Mouse (Mus musculus) erythroblast, adult 5-6 weeks (primary cell): Measurements from ENCODE around the gene Fibp. TPM values are rescaled to one million over a fixed set of nuclear protein-coding genes. Genes with fewer than 3 reads are reported as not detected.
"Not testable (repeated sequence)": the region's sequence is repeated elsewhere in the genome, so short reads cannot be mapped to it uniquely, and the experiment has no call there.

Source experiments
- ATAC-seq: replicated peaks from 2 replicates; pipeline ENCODE4 v1.8.0; 2016; ENCODE audit warnings: moderate number of reproducible peaks, mild to moderate bottlenecking, moderate TSS enrichment, inconsistent platforms; ENCODE audit not compliant: poor library complexity, low FRiP score, severe bottlenecking
- total RNA-seq, 2 experiments: library from RNA; stranded (forward) in 1 of 2; stranded (reverse) in 1 of 2; fragments of 150-400 nt in 1 of 2; fragments of 200-764, 138-1000 nt in 1 of 2; gene quantifications; 2 replicates each; pipeline versions ENCODE4 v1.2.3 to v1.2.4; 2015 to 2017; ENCODE audit warnings: low replicate concordance in 2 of 2

Gene Fibp
- total RNA-seq, 2 experiments from 2014 or later: 15.2 to 17.6 TPM

DNA sequence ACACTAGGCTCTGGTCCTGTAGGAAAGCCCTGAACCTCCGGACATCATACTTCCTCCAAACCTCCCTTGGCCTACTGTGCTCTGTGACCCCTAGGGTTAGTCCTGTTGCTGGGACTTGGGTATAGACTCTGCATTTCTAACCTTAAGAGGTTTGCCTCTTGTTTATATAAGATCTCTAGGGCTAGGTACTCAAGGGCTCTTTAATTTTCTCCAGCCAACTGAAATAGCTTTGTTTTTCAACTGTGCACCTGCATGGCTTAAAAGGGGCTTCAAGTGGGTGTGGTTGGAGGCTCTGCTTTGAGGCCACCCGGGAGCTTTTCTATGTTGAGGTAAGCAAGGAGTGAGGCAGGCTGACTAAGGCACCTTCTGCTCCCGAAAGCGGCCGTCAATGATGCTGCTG, 24.1 kb downstream of the Fibp start:
- no peak for ATAC-seq

DNA sequence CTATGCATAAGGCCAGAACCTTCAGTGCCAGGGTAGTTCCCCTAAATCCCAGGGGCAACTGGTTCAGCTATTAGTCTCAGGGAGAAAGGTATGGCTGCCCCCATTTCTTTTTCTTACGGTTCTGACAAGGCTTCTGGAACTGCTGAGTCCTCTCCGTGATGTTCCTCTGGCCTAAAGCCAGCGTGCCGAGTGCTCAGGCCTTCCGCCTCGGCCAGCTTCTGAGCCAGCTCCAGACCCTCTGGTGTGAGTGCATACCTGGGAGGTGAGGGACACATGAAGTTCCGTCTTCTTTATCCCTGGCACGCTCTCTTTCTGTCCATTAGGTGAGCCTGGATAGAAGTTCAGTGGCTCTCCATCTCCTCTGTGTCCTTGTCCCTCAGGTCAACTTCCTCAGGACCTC, 25.0 kb downstream of the Fibp start:
- no peak for ATAC-seq

DNA sequence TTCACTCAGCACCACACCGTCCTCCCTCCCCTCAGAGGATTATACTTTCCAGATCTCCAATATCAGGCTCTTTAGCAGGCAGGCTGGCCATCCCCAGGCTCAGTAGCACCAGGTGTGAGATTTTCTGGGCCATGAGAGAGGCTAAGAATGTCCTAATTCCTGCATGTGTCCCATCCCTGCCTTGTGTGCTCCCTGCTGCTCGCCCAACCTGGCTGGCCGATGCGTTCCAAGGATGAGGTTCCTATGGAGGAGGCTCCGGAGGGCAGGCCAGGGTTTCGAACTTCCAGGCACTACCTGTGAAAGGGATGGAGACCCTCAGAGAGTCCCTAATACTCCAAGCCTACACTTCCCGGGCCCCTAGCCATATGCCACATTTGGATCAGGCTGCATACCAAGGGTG, 25.4 kb downstream of the Fibp start:
- ATAC-seq: no peak

DNA sequence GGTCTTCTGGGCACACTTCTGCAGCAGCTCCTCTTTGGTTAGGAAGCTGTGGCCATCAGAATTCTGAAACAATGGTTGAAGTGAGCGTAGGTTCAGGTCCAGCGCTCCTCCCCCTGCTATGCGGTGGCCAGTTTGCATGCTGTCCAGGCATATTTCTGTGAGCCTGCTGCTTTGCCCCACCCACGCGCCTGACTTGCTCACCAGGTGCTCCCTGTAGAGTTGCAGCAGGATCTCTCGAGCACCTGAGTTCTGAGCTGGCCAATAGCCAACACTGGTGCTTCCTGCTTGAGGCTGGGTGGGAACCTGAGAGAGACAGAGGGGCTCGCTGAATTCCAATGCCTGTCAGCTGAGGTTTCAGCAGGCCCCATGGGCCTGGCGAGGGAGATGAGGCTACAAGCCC, 25.9 kb downstream of the Fibp start:
- ATAC-seq: no peak

GRCm38 (mm10) chr19:5486771-5487170, 26.4 kb downstream of the Fibp start:
- ATAC-seq: no peak

DNA sequence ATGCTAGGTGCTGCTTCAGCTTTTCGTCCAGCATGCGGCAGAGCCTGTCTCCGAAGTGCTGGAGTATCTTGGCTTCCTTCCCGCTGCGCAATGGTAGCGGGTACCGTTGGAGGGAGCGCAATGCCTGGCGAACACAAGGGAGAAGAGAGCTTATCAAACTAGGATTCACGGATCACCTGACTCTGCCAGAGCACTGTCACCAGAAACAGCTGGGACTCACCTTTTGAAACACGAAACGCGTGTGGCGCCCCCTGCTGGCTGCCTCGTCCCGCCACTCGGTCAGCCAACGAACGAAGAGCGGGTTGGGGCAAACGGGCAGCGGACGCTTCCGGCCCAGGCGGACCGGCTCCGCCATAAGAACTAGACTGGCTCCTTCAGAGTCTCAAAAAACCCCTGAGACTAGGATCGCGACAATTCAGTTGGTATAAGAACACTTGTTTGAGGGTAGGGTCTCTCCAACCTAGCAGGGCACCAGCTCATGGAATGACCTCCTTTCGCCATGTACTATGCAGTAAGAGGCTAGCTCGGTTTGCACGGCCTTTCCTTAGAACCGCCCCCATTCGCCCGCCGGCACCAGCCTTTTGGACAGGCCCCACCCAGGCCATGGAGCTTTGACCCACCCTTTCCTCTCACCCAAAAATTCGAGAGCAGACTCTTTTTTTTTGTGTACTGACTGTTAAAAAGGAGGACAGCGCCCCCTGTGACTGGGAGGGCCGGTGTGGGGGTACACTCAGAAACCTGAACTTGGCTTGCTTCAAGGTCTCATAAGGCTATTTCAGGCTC, 27.5 kb downstream of the Fibp start, which contains the start of gene Mus81:
Mus81 (minus strand) TSS at position 635 of the 783 bp plus-strand sequence.
- peak; percentile 47 for ATAC-seq

DNA sequence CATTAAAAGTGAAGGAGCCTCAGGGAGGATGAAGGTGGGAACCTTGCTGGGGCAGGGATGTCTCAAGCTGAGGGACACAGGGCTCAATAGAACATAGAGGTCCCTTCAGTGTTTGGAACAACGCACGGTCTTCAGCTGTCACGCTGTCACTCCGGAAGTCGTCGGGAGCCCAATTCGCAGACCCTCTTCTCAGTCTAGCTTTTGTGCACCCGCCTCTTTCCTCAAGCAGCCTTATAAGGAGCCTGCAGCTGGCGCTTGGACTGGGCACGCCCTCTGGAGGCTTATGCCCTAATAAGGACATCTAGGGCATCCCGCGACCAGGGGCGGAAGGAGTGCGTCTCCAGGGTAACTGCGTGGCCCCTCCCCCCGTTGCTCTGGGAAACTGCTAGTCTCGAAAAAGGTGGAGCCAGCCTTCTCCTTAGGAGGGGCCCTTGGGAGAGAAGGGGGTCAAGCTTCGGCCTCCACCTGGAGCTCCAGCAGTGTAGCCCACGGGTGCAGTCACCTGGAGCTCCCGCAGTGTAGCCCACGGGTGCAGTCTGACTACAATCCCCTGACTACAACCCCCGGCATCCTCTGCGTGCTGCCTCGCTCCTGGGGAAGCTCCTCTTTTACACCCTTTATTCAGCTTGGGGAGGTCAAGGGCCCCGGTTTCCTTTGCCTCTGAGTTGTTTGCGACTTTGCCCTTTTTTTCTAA, 28.6 kb downstream of the Fibp start:
- ATAC-seq: peak; percentile 70

GRCm38 (mm10) chr19:5489721-5490120, 29.3 kb downstream of the Fibp start:
- ATAC-seq: not testable (repeated sequence)

- peak; percentile 56 for ATAC-seq
These were observed 30.0 kb downstream of the Fibp start, which contains the start of gene Cfl1 for GRCm38 (mm10) chr19:5490313-5490897. Gene Cfl1, plus strand, starts transcription at chr19:5490455.

DNA sequence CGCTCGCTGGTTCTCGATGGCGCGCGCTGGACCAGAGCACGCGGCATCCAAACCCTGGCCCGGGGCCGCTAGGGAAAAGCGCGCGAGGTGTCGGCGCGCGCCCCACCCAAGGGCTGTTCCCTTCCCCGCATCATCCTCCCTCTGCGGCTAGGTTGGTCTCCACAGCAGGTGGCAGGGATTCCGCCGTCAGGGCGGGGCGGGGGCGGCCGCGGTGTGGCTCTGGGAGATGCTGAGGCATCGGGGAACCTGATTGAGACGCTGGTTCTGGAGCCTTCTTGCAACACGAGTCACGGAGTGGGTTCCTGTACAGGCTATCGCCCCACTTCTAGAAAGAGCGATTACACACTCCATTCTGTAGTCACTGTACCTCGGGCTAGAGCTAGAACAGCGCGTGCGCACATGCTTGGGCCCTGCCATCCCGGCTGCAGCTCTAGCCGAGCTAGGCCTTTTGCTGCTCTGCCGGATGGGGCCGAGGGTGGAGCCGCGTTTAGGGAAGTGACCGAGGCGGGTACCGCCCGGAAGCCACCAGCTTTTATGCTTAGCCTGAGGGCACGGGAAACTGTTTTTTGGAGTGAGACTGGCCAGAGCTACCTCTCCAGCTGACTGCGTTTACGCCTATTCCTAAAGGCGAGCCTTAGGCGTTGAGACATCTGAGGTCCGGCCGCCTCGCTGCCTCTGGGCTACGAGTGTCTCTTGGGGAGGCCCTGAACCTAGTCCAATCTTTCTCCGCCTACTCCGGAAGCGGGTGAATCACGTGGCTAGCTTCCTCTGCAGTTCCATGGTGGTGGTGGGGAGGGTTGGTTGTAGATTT, 30.7 kb downstream of the Fibp start:
- ATAC-seq: peak; percentile 51

DNA sequence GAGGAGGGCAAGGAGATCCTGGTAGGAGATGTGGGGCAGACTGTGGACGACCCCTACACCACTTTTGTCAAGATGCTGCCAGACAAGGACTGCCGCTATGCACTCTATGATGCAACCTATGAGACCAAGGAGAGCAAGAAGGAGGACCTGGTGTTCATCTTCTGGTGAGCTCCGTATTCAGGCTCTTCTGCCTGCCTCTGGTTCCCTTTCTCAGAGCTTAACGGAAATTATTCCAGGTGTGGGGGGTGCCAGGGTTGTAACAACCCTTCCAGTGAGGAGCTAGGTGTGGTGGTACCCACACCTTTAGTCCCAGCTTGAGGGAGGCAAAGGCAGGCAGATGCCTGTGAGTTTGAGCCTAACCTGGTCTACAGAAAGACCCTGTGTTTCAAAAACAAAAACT, 32.2 kb downstream of the Fibp start:
- no peak for ATAC-seq

DNA sequence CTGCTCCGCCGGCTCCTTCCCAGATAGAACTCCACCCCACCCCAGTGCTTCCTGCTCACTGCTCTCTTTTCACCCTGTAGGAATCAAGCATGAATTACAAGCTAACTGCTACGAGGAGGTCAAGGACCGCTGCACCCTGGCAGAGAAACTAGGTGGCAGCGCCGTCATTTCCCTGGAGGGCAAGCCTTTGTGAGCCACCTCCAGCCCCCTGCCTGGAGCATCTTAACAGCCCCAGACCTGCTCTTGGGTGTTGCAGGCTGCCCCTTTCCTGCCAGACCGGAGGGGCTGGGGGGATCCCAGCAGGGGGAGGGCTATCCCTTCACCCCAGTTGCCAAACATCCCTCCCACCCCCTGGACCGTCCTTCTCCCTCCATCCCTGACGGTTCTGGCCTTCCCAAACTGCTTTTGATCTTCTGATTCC, 32.9 kb downstream of the Fibp start:
- not testable (repeated sequence) for ATAC-seq

GRCm38 (mm10) chr19:5494314-5494713, 33.9 kb downstream of the Fibp start:
- ATAC-seq: no peak

GRCm38 (mm10) chr19:5495353-5496051, 35.1 kb downstream of the Fibp start:
- no peak for ATAC-seq

- ATAC-seq: no peak
These were observed 35.6 kb downstream of the Fibp start for GRCm38 (mm10) chr19:5496052-5496370.

- no peak for ATAC-seq
These were observed 40.0 kb downstream of the Fibp start for GRCm38 (mm10) chr19:5500330-5500875.

DNA sequence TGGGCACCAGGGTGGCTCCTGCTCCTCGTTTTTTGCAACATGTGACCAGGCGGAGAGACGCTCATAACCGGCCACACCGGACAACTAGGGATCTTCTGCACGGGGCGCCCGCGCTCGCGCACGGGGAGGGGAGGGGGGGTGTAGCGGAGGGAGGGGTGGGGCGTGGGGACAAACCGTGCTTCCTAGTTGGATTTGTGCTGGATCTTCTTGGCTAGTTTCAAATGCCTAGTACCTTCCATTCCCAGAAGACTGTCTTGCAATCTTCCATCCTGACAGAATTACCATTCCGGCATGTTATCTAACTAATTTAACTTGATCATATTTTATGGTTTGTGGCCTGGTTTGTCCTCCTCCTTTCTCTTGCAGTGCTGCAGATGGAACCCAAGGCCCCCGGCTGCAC, 43.3 kb downstream of the Fibp start, which contains the start of gene 1700020D05Rik:
1700020D05Rik (minus strand) TSS at position 101 of the 400 bp plus-strand sequence.
- no peak for ATAC-seq

DNA sequence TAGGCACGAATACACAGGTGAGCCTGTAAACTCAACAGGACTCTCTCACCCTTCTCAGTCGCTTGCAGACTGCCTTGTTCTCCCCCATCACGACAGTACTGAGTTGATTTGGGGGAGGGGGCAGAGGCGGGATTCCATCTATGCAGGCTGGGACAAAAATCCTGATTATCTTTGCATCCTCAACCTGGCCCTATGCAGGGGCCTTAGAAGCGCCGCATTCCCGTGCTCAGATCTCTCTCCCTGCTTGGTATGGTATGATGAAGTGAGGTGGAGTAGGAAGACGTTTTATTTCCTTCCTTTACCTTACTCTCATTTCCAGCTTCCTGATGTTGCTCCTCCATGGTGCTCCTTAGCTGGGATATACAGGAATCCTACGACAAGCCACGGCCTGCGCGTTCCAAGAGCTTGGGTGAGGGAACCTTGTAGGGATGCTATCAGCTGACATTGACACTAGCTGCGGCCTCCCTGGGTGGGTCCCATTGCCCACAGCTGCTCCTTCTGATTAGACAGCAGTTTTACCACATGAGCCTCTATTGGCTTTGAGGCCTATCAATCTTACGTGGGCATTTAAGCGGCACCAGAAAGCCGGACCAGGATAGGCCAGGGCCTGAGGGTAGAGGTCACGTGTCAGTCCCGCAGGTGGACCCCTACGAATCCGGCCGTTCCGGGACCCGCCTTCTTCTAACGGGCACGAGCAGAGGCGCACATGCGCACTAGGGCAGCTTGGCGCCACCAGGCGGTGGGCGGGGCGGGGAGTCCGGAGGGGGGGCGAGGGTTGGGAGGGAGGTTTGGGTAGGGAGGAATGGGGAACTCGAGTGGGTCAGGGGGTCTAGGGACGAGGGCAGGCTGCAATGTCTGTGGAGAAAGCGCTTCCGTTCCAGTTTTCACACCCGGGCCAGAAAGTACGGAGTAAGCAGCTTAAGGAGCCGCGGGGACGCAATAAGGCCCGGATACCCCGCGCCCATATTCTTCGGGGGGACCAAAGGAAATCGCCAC, 49.9 kb downstream of the Fibp start, which contains the start of gene Snx32:
Snx32 (minus strand) TSS at position 508 of the 996 bp plus-strand sequence.
- ATAC-seq: peak; percentile 97
